Mouse (Mus musculus) layer of hippocampus, postnatal 36 days (tissue): Measurements from ENCODE around the gene Col4a3. TPM values are rescaled to one million over a fixed set of nuclear protein-coding genes. Genes with fewer than 3 reads are reported as not detected.

Experiments
- DNase-seq, 2 experiments: peaks; one replicate each; pipeline ENCODE4 v3.0.0; 2022
- total RNA-seq, 2 experiments: library from RNA; stranded (reverse); gene quantifications; 2 replicates each; pipeline ENCODE4 v1.2.3; 2021

Col4a3 gene
- 1 to 10 TPM in 1 of 2 experiments, under 1 TPM in 1; 0.42 to 1.5 TPM for total RNA-seq

DNA sequence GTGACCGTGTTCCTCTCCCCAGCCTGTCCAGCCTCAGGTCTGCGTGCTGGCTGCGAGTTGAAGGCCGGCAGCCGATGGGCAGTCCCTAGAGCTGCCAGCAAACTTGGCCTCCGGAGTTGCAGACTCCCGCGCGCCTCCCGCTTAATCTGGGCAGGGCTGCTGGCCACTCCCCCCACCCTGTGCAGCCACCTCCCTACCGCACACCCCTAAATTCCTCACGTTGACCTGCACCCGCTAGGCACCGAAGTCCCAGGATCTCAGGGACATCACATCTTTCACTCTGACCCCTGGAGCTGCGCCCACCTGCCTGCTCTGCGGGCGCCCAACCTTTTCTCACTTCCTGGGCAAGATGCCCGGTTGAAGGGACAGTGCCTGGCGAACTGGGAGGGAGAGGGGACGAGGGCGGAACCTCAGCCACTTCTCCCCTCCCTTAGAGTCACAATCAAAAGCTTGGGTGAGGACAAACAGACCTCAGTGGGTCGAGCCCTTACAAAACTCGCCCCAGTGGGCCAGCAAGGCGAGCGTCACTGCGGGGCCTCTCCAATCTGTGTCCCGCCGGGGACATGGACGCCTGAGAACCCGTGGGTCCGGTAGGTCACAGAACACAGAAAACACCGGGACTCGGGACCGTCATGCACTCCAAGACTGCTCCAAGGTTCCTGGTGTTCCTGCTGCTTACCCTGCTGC lies at the start of gene Col4a3, which contains the start of gene Col4a4:
Gene Col4a3 (plus strand): TSS at position 209 of the 687 bp plus-strand sequence.
Gene Col4a4 (minus strand): TSS at position 137 of the 687 bp plus-strand sequence.
- DNase-seq: no peak

GRCm38 (mm10) chr1:82537848-82538247 lies 48.9 kb upstream of the Col4a3 start:
- no peak for DNase-seq

DNA sequence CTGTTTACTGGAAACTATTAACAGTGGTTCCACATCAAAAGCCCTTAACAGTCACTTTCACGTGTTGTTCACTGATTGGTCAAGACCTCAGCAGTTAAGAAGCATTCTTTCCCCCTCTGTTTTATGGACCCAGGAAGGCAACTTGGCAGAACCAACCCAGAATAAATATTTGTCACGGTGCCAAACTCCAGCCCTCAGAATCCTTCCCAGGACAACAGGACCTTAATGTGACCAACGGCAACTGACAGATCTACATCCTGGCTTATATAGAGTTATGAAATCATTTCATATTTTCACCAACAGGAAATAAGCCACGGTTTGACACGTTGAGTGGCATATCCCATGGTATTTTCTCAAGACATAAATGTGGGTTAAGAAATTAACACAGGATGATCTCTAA lies 46.7 kb upstream of the Col4a3 start:
- no peak for DNase-seq

- DNase-seq: no peak
Observed at GRCm38 (mm10) chr1:82543934-82544333, 42.8 kb upstream of the Col4a3 start.

DNA sequence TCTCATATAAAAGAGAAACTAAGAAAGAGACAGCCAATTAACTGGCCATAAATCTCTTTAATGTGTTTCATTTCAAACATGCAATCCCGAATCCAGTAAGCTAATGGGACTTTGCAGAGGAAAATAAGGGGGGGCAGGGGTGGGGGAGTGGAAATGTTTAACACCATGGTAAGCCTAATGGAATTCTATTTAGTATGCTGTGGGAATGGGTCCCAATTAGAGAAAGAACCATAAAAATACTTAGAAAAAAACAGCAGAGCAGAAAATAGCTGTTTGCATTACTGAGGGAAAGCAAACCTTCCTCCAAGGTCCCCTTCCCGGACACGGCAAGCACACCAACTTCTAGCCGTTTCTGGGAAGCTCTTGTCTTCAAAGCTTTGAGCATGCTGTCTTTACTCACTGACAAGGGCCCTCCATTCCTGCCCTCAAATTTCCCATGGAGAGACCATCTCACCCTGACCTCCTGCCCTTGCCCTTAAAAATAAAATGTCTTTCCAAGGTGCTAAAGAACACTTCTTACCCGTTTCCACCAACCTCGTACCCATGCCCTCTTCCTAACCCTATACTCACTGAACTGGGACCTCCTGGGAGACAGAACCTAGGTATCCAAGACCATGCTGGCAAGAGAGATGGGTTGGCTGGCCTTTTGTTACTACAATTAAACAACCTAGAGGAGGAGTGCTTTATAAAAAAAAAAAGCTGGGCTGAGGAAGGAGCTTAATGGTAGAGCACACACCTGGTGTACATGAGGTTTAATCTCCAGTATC lies 42.1 kb upstream of the Col4a3 start:
- DNase-seq: no peak

DNA sequence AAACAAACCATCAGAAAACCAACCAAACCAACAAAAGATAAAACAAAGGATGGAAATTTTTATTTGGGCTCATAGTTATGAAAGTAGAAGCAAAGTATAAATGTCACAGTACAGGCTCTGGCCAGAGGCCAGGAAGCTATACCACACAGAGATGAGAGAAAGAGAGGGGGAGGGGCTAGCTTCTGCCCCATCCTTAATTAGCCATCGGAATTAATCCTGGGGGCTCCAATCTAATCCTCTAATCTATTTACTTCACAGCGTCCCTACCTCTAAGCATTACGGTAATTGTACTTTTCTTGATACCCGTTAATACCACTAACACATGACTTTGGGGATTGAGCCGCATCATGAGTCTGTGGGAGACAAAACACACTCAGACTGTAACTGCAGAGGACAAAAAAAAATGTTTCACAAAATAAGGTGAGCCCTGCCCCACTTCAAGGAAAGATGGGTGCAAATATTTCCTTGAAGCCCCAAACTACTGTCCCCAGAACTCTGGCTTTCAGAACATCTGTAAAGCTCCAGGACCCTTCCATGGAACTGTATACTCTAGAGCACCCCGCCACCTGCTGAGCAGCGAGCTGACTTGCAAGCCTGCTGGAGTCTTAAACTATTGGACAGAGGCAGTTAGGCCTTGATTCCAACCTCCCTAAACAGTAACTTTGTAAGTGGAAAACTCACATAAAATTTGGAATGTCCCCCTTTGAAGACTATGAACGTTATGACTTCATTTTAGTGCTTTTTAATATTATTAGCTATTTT lies 41.3 kb upstream of the Col4a3 start:
- DNase-seq: no peak

GRCm38 (mm10) chr1:82554443-82554850 lies 32.3 kb upstream of the Col4a3 start:
- DNase-seq: no peak

- no peak for DNase-seq
Observed at GRCm38 (mm10) chr1:82554889-82555288, 31.8 kb upstream of the Col4a3 start.

GRCm38 (mm10) chr1:82560223-82560622 lies 26.5 kb upstream of the Col4a3 start:
- DNase-seq: no peak

DNA sequence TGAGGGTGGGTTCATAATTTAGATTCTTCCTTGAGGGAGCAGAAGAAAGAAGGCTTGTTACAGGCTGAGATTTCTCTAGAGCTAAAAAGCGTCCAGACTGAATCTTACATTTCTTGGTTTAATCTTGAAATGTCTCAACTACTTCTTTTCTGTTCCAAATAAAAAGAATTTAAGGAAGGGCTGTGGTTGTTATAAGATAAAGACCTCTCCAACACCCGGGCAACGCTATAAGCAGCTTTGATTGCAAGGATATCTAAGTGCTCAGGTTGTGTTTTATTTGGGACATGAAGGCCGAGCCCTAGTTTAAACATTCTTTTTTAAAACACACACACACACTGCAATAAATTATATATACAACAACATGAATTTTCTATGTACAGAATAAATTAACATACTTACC lies 17.3 kb upstream of the Col4a3 start:
- no peak for DNase-seq

- DNase-seq: no peak
Observed at GRCm38 (mm10) chr1:82571758-82572157, 15.0 kb upstream of the Col4a3 start.

- DNase-seq: no peak
Observed at GRCm38 (mm10) chr1:82575681-82576080, 11.0 kb upstream of the Col4a3 start.

- no peak for DNase-seq
Observed at GRCm38 (mm10) chr1:82576182-82576581, 10.5 kb upstream of the Col4a3 start.

- no peak for DNase-seq
Observed at GRCm38 (mm10) chr1:82577339-82577738, 9.4 kb upstream of the Col4a3 start.

DNA sequence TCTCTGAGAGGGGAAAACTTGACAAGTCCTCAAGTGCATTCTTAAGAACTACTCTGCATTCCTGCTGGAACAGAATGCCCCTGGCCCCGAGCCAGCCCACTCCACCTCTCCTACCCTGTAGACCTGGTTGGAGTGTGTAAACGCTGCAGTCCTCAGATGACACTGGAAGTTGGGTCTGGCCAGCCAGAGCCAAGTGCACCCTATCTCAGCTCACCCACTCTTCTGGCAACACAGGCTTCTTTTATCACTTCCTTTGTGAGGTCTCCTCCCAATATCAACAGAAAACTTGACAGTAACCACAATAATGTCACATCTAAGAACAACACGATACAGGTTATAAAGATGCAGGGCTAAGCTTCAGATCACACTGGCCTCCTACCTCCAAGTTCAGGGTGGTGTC lies 8.8 kb upstream of the Col4a3 start:
- no peak for DNase-seq

- no peak for DNase-seq
Observed at GRCm38 (mm10) chr1:82578320-82578719, 8.4 kb upstream of the Col4a3 start.

- no peak for DNase-seq
Observed at GRCm38 (mm10) chr1:82585981-82586380, 740 bp upstream of the Col4a3 start.

DNA sequence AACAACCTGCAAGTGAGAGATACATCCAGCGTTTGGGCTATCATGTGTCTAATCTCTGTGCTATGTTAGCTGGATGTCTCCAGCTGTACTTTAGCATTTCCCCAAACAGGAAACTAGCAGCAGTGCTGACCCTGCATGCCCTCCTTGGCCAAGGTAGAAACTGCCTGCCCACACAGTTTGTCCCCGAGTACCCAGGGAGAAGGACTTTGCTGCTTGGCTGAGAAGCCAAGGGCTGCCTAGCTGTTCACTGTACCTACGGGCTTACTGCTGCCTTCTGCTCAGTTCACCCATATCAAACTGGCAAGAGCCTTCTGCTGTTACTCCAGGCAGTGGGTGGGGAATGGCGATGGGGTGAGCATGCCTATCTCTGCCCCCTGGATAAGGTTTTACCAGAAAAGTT lies 3.5 kb downstream of the Col4a3 start:
- no peak for DNase-seq

- DNase-seq: no peak
Observed at GRCm38 (mm10) chr1:82596864-82597596, 10.3 kb downstream of the Col4a3 start.

DNA sequence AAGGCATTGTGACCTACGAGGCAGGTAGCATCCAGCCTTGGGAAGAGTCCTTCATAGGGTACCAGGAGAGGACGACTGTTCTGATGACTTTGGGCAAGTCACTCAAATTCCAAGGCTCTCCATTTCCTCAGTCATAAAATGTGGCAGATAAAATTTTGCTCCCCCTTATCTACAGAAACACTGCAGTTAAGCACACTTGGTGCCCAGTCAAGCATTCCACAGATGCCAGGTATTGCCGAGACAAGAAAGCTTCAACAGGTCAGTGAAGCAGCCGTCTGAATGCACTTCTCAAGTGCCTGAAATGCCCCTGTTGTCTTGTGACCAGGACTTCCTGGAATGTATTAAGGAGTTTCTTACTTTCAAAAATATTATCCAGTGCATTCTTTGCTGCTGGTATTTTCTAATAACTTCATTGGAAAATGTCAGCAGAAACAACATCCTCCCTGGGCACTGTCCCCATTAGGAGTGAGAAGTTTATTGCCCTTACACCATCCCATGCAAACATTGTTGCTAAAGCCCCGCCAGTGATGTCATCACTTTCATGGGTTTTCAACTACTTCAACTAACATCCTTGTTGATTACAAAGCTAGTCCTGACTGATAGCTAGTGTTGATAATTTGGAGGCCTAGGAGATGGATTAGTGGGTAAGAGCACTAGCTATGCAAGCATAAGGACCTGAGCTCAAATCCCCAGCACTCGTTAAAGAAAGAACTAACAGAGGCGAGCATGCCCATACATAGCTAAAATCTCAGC lies 16.7 kb downstream of the Col4a3 start:
- DNase-seq: no peak

- no peak for DNase-seq
Observed at GRCm38 (mm10) chr1:82605347-82605746, 18.6 kb downstream of the Col4a3 start.

DNA sequence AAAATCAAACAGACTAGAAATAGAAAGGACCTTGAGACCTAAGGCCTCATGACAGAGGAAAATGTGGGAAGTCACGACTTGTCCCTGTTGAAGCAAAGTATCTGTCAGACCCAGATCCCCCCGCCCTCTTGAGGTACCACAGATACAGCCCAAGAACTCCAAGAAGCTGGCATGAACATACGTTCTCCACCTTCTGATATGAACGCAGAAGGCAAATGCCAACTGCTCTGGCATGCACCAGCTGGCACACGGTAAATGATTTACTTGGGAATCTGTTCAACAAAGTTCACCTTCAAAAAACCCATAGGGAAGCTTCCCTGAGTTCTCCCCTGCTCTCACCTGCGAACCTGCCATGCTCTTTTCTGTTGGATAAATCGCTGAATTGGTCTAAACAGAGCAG lies 19.1 kb downstream of the Col4a3 start:
- no peak for DNase-seq
